10 mouse cellular contexts compared by ENCODE assay signal in genomic region chr19:46435492-46435891, GRCm38 (mm10). TPM values are rescaled to one million over a fixed set of nuclear protein-coding genes. Genes with fewer than 3 reads are reported as not detected.
DNase-seq lines count a peak whose midpoint lies in the region; ATAC-seq and TF ChIP-seq lines count a peak whose summit lies in the region.
"Had no signal": no experiment of that assay in that cellular context is flagged by ENCODE, and none has a peak within 500 bp of the region (broad histone marks: within the 10 kb centered on the region; RNA-seq: fewer than 3 reads in every experiment).

No protein-coding gene starts in this region.

- TF ChIP-seq CTCF in heart, adult 2 months (IDR thresholded peaks at IDR 0.05): peak; percentile 53

- H3K27ac ChIP-seq in heart, adult 2 months: no peak overlapping the region
- no peak overlapping the region for H3K27ac ChIP-seq in heart, embryonic 12.5 days (ENCODE audit: poor library complexity, severe bottlenecking)
- peak overlapping the region; percentile 12; the same call in 1 of the 2 replicates for H3K27ac ChIP-seq in hindbrain, embryonic 14.5 days
- H3K27ac ChIP-seq in intestine, embryonic 16.5 days (ENCODE audit: low read length): no peak overlapping the region

- no peaks in the 10 kb centered on the region for H3K9me3 ChIP-seq in heart, embryonic 12.5 days (replicated peaks)
- no peaks in the 10 kb centered on the region for H3K9me3 ChIP-seq in hindbrain, embryonic 14.5 days (ENCODE audit: control insufficient read depth, low read length)
- no peaks in the 10 kb centered on the region for H3K9me3 ChIP-seq in intestine, embryonic 16.5 days (ENCODE audit: control insufficient read depth, low read length)

- H3K27me3 ChIP-seq in heart, adult 2 months (ENCODE audit: control insufficient read depth, insufficient read depth, low read length): no peaks in the 10 kb centered on the region
- H3K27me3 ChIP-seq in heart, embryonic 12.5 days (replicated peaks): no peaks in the 10 kb centered on the region
- no peaks in the 10 kb centered on the region for H3K27me3 ChIP-seq in hindbrain, embryonic 14.5 days (ENCODE audit: control insufficient read depth, insufficient read depth, low read length)
- no peaks in the 10 kb centered on the region for H3K27me3 ChIP-seq in intestine, embryonic 16.5 days (replicated peaks; ENCODE audit: control insufficient read depth, insufficient read depth, low read length)

- H3K4me3 ChIP-seq in heart, adult 2 months: no peak overlapping the region
- no peak overlapping the region for H3K4me3 ChIP-seq in heart, embryonic 12.5 days
- H3K4me3 ChIP-seq in hindbrain, embryonic 14.5 days (replicated peaks; ENCODE audit: low read length): no peak overlapping the region
- no peak overlapping the region for H3K4me3 ChIP-seq in intestine, embryonic 16.5 days (ENCODE audit: low read length)

- WGBS in heart, adult 2 months: 26% methylated on average over 7 of the region's 7 CpGs
- 15% methylated on average over 7 of the region's 7 CpGs for WGBS in heart, embryonic 12.5 days
- 2% methylated on average over 7 of the region's 7 CpGs for WGBS in hindbrain, embryonic 14.5 days
- 17% methylated on average over 7 of the region's 7 CpGs for WGBS in intestine, embryonic 16.5 days

- no peak overlapping the region for H3K4me2 ChIP-seq in heart, embryonic 12.5 days
- H3K4me2 ChIP-seq in hindbrain, embryonic 14.5 days (replicated peaks): no peak overlapping the region
- H3K4me2 ChIP-seq in intestine, embryonic 16.5 days (ENCODE audit: low read depth, low read length): no peak overlapping the region

- H3K4me1 ChIP-seq in heart, adult 2 months (ENCODE audit: control insufficient read depth, insufficient read depth, low read length): no peaks in the 10 kb centered on the region
- peaks cover 9% of the 10 kb centered on the region for H3K4me1 ChIP-seq in heart, embryonic 12.5 days (replicated peaks)
- H3K4me1 ChIP-seq in hindbrain, embryonic 14.5 days (replicated peaks; ENCODE audit: control insufficient read depth, insufficient read depth, low read length): 0 out of 2 replicates have a peak, but pooled peaks cover 14% of the 10 kb centered on the region
- no peaks in the 10 kb centered on the region for H3K4me1 ChIP-seq in intestine, embryonic 16.5 days (ENCODE audit: control insufficient read depth, insufficient read depth, low read length)

- H3K79me2 ChIP-seq in heart, adult 2 months (replicated peaks; ENCODE audit: control insufficient read depth, insufficient read depth, low read length): 0 out of 2 replicates have a peak, but pooled peaks cover 1% of the 10 kb centered on the region

- intact Hi-C loops in heart, adult 2 months (cut with DNase I): no loop called here

- H3K9ac ChIP-seq in heart, adult 2 months (ENCODE audit: low read depth, low read length): no peak overlapping the region
- no peak overlapping the region for H3K9ac ChIP-seq in heart, embryonic 12.5 days
- no peak overlapping the region for H3K9ac ChIP-seq in hindbrain, embryonic 14.5 days
- H3K9ac ChIP-seq in intestine, embryonic 16.5 days (ENCODE audit: low read depth, low read length): no peak overlapping the region

- no peak for ATAC-seq in heart, embryonic 12.5 days (ENCODE audit: insufficient number of reproducible peaks, low FRiP score)
- ATAC-seq in hindbrain, embryonic 14.5 days (ENCODE audit: low FRiP score): no peak
- no peak for ATAC-seq in granulocyte monocyte progenitor cell, adult 5-6 weeks (replicated peaks; ENCODE audit: poor library complexity, severe bottlenecking)
- ATAC-seq in intestine, embryonic 16.5 days: no peak

- TF ChIP-seq EP300 in heart, adult 2 months (IDR thresholded peaks at IDR 0.05; ENCODE audit: insufficient read depth, low read depth, low read length): no peak

- H3K36me3 ChIP-seq in heart, adult 2 months (ENCODE audit: control insufficient read depth, insufficient read depth, low read length): no peaks in the 10 kb centered on the region
- peaks cover 5% of the 10 kb centered on the region; the same call in 1 of the 2 replicates for H3K36me3 ChIP-seq in heart, embryonic 12.5 days
- no peaks in the 10 kb centered on the region for H3K36me3 ChIP-seq in hindbrain, embryonic 14.5 days (replicated peaks; ENCODE audit: control insufficient read depth, insufficient read depth)
- H3K36me3 ChIP-seq in intestine, embryonic 16.5 days (ENCODE audit: control insufficient read depth, insufficient read depth, low read length): no peaks in the 10 kb centered on the region

- TF ChIP-seq POLR2A in heart, adult 2 months (IDR thresholded peaks at IDR 0.05; ENCODE audit: insufficient read depth, low read depth, low read length): no peak

- DNase-seq in heart, adult 2 months: no peak
- DNase-seq in 416B (ENCODE audit: low read depth): peak; percentile 63
- peak; percentile 80 for DNase-seq in R1 (ENCODE audit: low read depth, low spot score)
- DNase-seq in hindbrain, embryonic 14.5 days (ENCODE audit: low spot score): peak; percentile 35
- no peak for DNase-seq in urinary bladder, postnatal 10 days (ENCODE audit: low spot score)
- DNase-seq: adrenal gland, postnatal 10 days; layer of hippocampus, adult 9-11 months had no signal

RNA-seq across cellular contexts. Expression of gene Sufu, which starts 38.8 kb away (rescaled TPM):
- 10 to 100 TPM; 10.6 to 11.0 TPM for total RNA-seq in heart, adult 2 months (2021)
- polyA plus RNA-seq in heart, adult 2 months (2012; rRNA removed): 8.7 and 9.0 TPM in 2 replicates
- 24.1 and 27.2 TPM in 2 replicates for polyA plus RNA-seq in heart, embryonic 12.5 days (2016; fragmentation: Nextera tagmentation; extraction: Ambion mirVana)
- polyA plus RNA-seq in hindbrain, embryonic 14.5 days (2014; fragmentation: Nextera tagmentation; extraction: Ambion mirVana): 23.0 and 24.1 TPM in 2 replicates
- 20.9 and 22.8 TPM in 2 replicates for total RNA-seq in granulocyte monocyte progenitor cell, adult 5-6 weeks (2014; fragmentation: Nextera tagmentation)
- total RNA-seq in granulocyte monocyte progenitor cell, adult 5-6 weeks (2017): 7.2 and 9.0 TPM in 2 replicates
- 20.5 and 20.7 TPM in 2 replicates for polyA plus RNA-seq in intestine, embryonic 16.5 days (2015; fragmentation: Nextera tagmentation; extraction: Ambion mirVana)

RNA-seq across cellular contexts. Expression of gene Actr1a, which starts 39.9 kb away (rescaled TPM):
- 10 to 100 TPM; 82.1 to 90.5 TPM for total RNA-seq in heart, adult 2 months (2021)
- polyA plus RNA-seq in heart, adult 2 months (2012; rRNA removed): 73.3 and 104 TPM in 2 replicates
- polyA plus RNA-seq in heart, embryonic 12.5 days (2016; fragmentation: Nextera tagmentation; extraction: Ambion mirVana): 118 and 120 TPM in 2 replicates
- polyA plus RNA-seq in hindbrain, embryonic 14.5 days (2014; fragmentation: Nextera tagmentation; extraction: Ambion mirVana): 327 and 382 TPM in 2 replicates
- 86.7 and 93.2 TPM in 2 replicates for total RNA-seq in granulocyte monocyte progenitor cell, adult 5-6 weeks (2014; fragmentation: Nextera tagmentation)
- 75.8 and 79.7 TPM in 2 replicates for total RNA-seq in granulocyte monocyte progenitor cell, adult 5-6 weeks (2017)
- polyA plus RNA-seq in intestine, embryonic 16.5 days (2015; fragmentation: Nextera tagmentation; extraction: Ambion mirVana): 116 and 119 TPM in 2 replicates

Comparison
In these comparisons a context has a peak if more than half of its experiments do, and no peak if none do; other contexts are left out.
1. DNase-seq: peak in 416B (single experiment), R1 (single experiment) and hindbrain, embryonic 14.5 days (single experiment); none in heart, adult 2 months (0 of 2) and urinary bladder, postnatal 10 days (single experiment).